ENCODE assay signal across 9 mouse cellular contexts in the genomic region with DNA sequence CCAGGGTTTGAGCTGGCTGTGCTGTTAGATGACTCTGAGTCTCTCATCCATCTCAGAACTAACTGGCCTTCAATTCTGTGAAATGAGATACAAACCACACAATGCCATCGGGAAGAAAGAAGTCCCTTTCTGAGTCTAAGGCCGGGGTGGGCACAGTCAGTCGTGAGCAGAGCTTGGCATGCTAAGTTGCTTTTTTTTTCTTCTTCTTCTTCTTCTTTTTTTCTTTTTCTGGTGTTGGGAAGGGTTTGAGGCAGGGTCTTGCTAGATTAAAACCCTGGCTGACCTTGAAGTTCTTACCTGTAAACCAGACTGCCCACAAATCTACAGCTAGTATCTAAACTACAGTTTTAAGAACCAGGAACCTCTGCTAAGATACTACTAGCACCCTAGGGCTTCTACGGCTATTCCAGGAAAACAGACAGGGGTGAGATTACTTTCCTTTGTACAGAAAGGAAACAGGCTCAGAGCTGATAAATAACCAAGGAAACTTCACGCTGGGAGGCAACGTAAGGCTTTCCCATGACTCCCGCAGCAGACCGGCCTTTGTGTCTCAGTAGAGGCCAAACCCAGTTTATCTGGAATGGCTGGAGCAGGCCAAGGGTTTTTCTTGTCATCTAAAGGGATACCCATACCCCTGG. TPM values are rescaled to one million over a fixed set of nuclear protein-coding genes. Genes with fewer than 3 reads are reported as not detected.
DNase-seq lines count a peak whose midpoint lies in the region; ATAC-seq and TF ChIP-seq lines count a peak whose summit lies in the region.
"Had no signal": no experiment of that assay in that cellular context is flagged by ENCODE, and none has a peak within 500 bp of the region (broad histone marks: within the 10 kb centered on the region; RNA-seq: fewer than 3 reads in every experiment).

No protein-coding gene starts in this region.

- peaks cover 11% of the 10 kb centered on the region for H3K36me3 ChIP-seq in heart, postnatal 0 days (replicated peaks; ENCODE audit: control insufficient read depth, insufficient read depth, low read length)
- no peaks in the 10 kb centered on the region for H3K36me3 ChIP-seq in hindbrain, embryonic 14.5 days (replicated peaks; ENCODE audit: control insufficient read depth, insufficient read depth)
- H3K36me3 ChIP-seq in midbrain, embryonic 13.5 days: peaks cover 2% of the 10 kb centered on the region; the same call in 1 of the 2 replicates

- no peaks in the 10 kb centered on the region for H3K9me3 ChIP-seq in heart, postnatal 0 days (replicated peaks; ENCODE audit: control insufficient read depth, low read length)
- no peaks in the 10 kb centered on the region for H3K9me3 ChIP-seq in hindbrain, embryonic 14.5 days (ENCODE audit: control insufficient read depth, low read length)
- no peaks in the 10 kb centered on the region for H3K9me3 ChIP-seq in midbrain, embryonic 13.5 days

- H3K27me3 ChIP-seq in heart, postnatal 0 days (ENCODE audit: control insufficient read depth, insufficient read depth, low read length): peaks cover 8% of the 10 kb centered on the region; the same call in 1 of the 2 replicates
- peaks cover 6% of the 10 kb centered on the region; the same call in 1 of the 2 replicates for H3K27me3 ChIP-seq in hindbrain, embryonic 14.5 days (ENCODE audit: control insufficient read depth, insufficient read depth, low read length)
- H3K27me3 ChIP-seq in midbrain, embryonic 13.5 days: peaks cover 6% of the 10 kb centered on the region; the same call in 1 of the 2 replicates
- H3K27me3 ChIP-seq: Patski had no signal

- TF ChIP-seq CTCF in heart, postnatal 0 days (IDR thresholded peaks at IDR 0.05; ENCODE audit: low read depth): no peak
- no peak for TF ChIP-seq CTCF in bone marrow macrophage, adult 2 months (IDR thresholded peaks at IDR 0.05; ENCODE audit: low read depth, low read length)

- intact Hi-C loops in heart, postnatal 14 days (cut with DNase I): no loop called here
- intact Hi-C loops in left cerebral cortex, postnatal 4 days (cut with DNase I): loop anchor here (5.0 kb wide), 1 partner anchor 67 kb away; no protein-coding TSS in a partner anchor

- ATAC-seq in heart, postnatal 0 days (ENCODE audit: insufficient read depth, low read depth): peak; percentile 6
- no peak for ATAC-seq in hindbrain, embryonic 14.5 days (ENCODE audit: low FRiP score)
- ATAC-seq in midbrain, embryonic 13.5 days: no peak
- ATAC-seq: Patski had no signal

- H3K9ac ChIP-seq in heart, postnatal 0 days (replicated peaks; ENCODE audit: low read depth, low read length): peak overlapping the region; percentile 46; the same call in 1 of the 2 replicates
- H3K9ac ChIP-seq in hindbrain, embryonic 14.5 days: peak overlapping the region; percentile 51
- H3K9ac ChIP-seq in midbrain, embryonic 13.5 days (replicated peaks): peak overlapping the region; percentile 56

- peak overlapping the region; percentile 41 for H3K4me3 ChIP-seq in heart, postnatal 0 days (ENCODE audit: low read depth, low read length)
- peak overlapping the region; percentile 33 for H3K4me3 ChIP-seq in bone marrow macrophage, adult 2 months (ENCODE audit: insufficient read depth, low read length)
- peak overlapping the region; percentile 29 for H3K4me3 ChIP-seq in hindbrain, embryonic 14.5 days (replicated peaks; ENCODE audit: low read length)
- peak overlapping the region; percentile 32 for H3K4me3 ChIP-seq in midbrain, embryonic 13.5 days (replicated peaks)

- peak; percentile 32 for DNase-seq in heart, postnatal 0 days (ENCODE audit: low spot score)
- no peak for DNase-seq in heart, postnatal 14 days
- peak; percentile 43 for DNase-seq in hindbrain, embryonic 14.5 days (ENCODE audit: low spot score)
- no peak for DNase-seq in left cerebral cortex, postnatal 4 days
- no peak for DNase-seq in layer of hippocampus, adult 9-11 months
- no peak for DNase-seq in layer of hippocampus, adult 9-10 months (ENCODE audit: low spot score)

- TF ChIP-seq EP300 in heart, postnatal 0 days (IDR thresholded peaks at IDR 0.05; ENCODE audit: low read depth): peak; percentile 58; the same call in 1 of the 2 replicates

- WGBS in heart, postnatal 0 days: 25% methylated on average over 8 of the region's 8 CpGs
- WGBS in hindbrain, embryonic 14.5 days: 31% methylated on average over 8 of the region's 8 CpGs
- WGBS in midbrain, embryonic 13.5 days: 39% methylated on average over 8 of the region's 8 CpGs

- TF ChIP-seq POLR2A in bone marrow macrophage, adult 2 months (IDR thresholded peaks at IDR 0.05; ENCODE audit: borderline replicate concordance, low read depth, low read length): no peak

- peak overlapping the region; percentile 73 for H3K4me2 ChIP-seq in heart, postnatal 0 days (ENCODE audit: low read depth, low read length)
- H3K4me2 ChIP-seq in hindbrain, embryonic 14.5 days (replicated peaks): peak overlapping the region; percentile 69
- H3K4me2 ChIP-seq in midbrain, embryonic 13.5 days (replicated peaks): peak overlapping the region; percentile 61

- H3K27ac ChIP-seq in heart, postnatal 0 days (ENCODE audit: low read depth): peak overlapping the region; percentile 63
- H3K27ac ChIP-seq in bone marrow macrophage, adult 2 months (ENCODE audit: insufficient read depth, low read depth, low read length): 0 out of 2 replicates have a peak overlapping the region, but pooled peaks have one; percentile 4
- peak overlapping the region; percentile 32; the same call in 1 of the 2 replicates for H3K27ac ChIP-seq in hindbrain, embryonic 14.5 days
- H3K27ac ChIP-seq in midbrain, embryonic 13.5 days: no peak overlapping the region

- H3K4me1 ChIP-seq in heart, postnatal 0 days (ENCODE audit: control insufficient read depth, insufficient read depth): 0 out of 2 replicates have a peak, but pooled peaks cover 11% of the 10 kb centered on the region
- H3K4me1 ChIP-seq in bone marrow macrophage, adult 2 months (ENCODE audit: control insufficient read depth, insufficient read depth, low read length): peaks cover 10% of the 10 kb centered on the region
- peaks cover 13% of the 10 kb centered on the region; the same call in 1 of the 2 replicates for H3K4me1 ChIP-seq in hindbrain, embryonic 14.5 days (replicated peaks; ENCODE audit: control insufficient read depth, insufficient read depth, low read length)
- peaks cover 19% of the 10 kb centered on the region for H3K4me1 ChIP-seq in midbrain, embryonic 13.5 days (replicated peaks)

RNA-seq across cellular contexts. Expression of gene Galk1, which starts 8.2 kb away (rescaled TPM):
- total RNA-seq in heart, postnatal 0 days (2014; rRNA removed; ENCODE audit: low replicate concordance): 90.4 and 98.3 TPM in 2 replicates
- 86.3 and 88.4 TPM in 2 replicates for polyA plus RNA-seq in heart, postnatal 0 days (2015; fragmentation: Nextera tagmentation; extraction: Ambion mirVana)
- total RNA-seq in heart, postnatal 14 days (2021): 10 to 100 TPM; 18.6 to 19.3 TPM
- polyA plus RNA-seq in bone marrow macrophage, adult 2 months (2012; ENCODE audit: insufficient read depth, insufficient read length, missing spikeins): 12.2 and 14.4 TPM in 2 replicates
- polyA plus RNA-seq in hindbrain, embryonic 14.5 days (2014; fragmentation: Nextera tagmentation; extraction: Ambion mirVana): 48.6 and 54.4 TPM in 2 replicates
- polyA plus RNA-seq in midbrain, embryonic 13.5 days (2015; fragmentation: Nextera tagmentation; extraction: Ambion mirVana): 49.2 and 58.9 TPM in 2 replicates
- 10 to 100 TPM; 36.2 to 37.9 TPM for total RNA-seq in left cerebral cortex, postnatal 4 days (2021)

RNA-seq across cellular contexts. Expression of gene H3f3b, which starts 23.5 kb away (rescaled TPM):
- total RNA-seq in heart, postnatal 0 days (2014; rRNA removed; ENCODE audit: low replicate concordance): 365 and 410 TPM in 2 replicates
- polyA plus RNA-seq in heart, postnatal 0 days (2015; fragmentation: Nextera tagmentation; extraction: Ambion mirVana): 518 and 561 TPM in 2 replicates
- total RNA-seq in heart, postnatal 14 days (2021): 100 to 1,000 TPM; 184 to 193 TPM
- polyA plus RNA-seq in bone marrow macrophage, adult 2 months (2012; ENCODE audit: insufficient read depth, insufficient read length, missing spikeins): 431 and 432 TPM in 2 replicates
- polyA plus RNA-seq in hindbrain, embryonic 14.5 days (2014; fragmentation: Nextera tagmentation; extraction: Ambion mirVana): 1,746 and 2,054 TPM in 2 replicates
- 2,611 and 2,977 TPM in 2 replicates for polyA plus RNA-seq in midbrain, embryonic 13.5 days (2015; fragmentation: Nextera tagmentation; extraction: Ambion mirVana)
- total RNA-seq in left cerebral cortex, postnatal 4 days (2021): 100 to 1,000 TPM; 510 to 587 TPM

RNA-seq across cellular contexts. Expression of gene Unk, which starts 25.8 kb away (rescaled TPM):
- total RNA-seq in heart, postnatal 0 days (2014; rRNA removed; ENCODE audit: low replicate concordance): 23.1 and 26.1 TPM in 2 replicates
- polyA plus RNA-seq in heart, postnatal 0 days (2015; fragmentation: Nextera tagmentation; extraction: Ambion mirVana): 8.4 and 9.5 TPM in 2 replicates
- 10 to 100 TPM; 12.2 to 12.9 TPM for total RNA-seq in heart, postnatal 14 days (2021)
- 24.9 and 28.1 TPM in 2 replicates for polyA plus RNA-seq in bone marrow macrophage, adult 2 months (2012; ENCODE audit: insufficient read depth, insufficient read length, missing spikeins)
- 25.6 and 29.3 TPM in 2 replicates for polyA plus RNA-seq in hindbrain, embryonic 14.5 days (2014; fragmentation: Nextera tagmentation; extraction: Ambion mirVana)
- polyA plus RNA-seq in midbrain, embryonic 13.5 days (2015; fragmentation: Nextera tagmentation; extraction: Ambion mirVana): 41.1 and 43.7 TPM in 2 replicates
- total RNA-seq in left cerebral cortex, postnatal 4 days (2021): 10 to 100 TPM; 38.8 to 42.9 TPM

RNA-seq across cellular contexts. Expression of gene Itgb4, which starts 29.8 kb away (rescaled TPM):
- 1.1 and 1.5 TPM in 2 replicates for total RNA-seq in heart, postnatal 0 days (2014; rRNA removed; ENCODE audit: low replicate concordance)
- 0.85 and 1.1 TPM in 2 replicates for polyA plus RNA-seq in heart, postnatal 0 days (2015; fragmentation: Nextera tagmentation; extraction: Ambion mirVana)
- total RNA-seq in heart, postnatal 14 days (2021): 1 to 10 TPM; 4.3 to 4.5 TPM
- polyA plus RNA-seq in bone marrow macrophage, adult 2 months (2012; ENCODE audit: insufficient read depth, insufficient read length, missing spikeins): 0.23 TPM in 1 of 2 replicates, not detected in the other
- polyA plus RNA-seq in hindbrain, embryonic 14.5 days (2014; fragmentation: Nextera tagmentation; extraction: Ambion mirVana): 1.5 and 1.6 TPM in 2 replicates
- polyA plus RNA-seq in midbrain, embryonic 13.5 days (2015; fragmentation: Nextera tagmentation; extraction: Ambion mirVana): 0.15 and 0.43 TPM in 2 replicates
- total RNA-seq in left cerebral cortex, postnatal 4 days (2021): 1 to 10 TPM; 3.7 to 4.4 TPM

Comparison
In these comparisons a context has a peak if more than half of its experiments do, and no peak if none do; other contexts are left out.
1. DNase-seq: peak in heart, postnatal 0 days (single experiment) and hindbrain, embryonic 14.5 days (single experiment); none in heart, postnatal 14 days (0 of 2), left cerebral cortex, postnatal 4 days (single experiment), layer of hippocampus, adult 9-11 months (single experiment) and layer of hippocampus, adult 9-10 months (single experiment).
2. Peak in every context shown above with its lines, with median percentiles within 50 percentile points of each other: H3K4me2 ChIP-seq, H3K4me3 ChIP-seq and H3K9ac ChIP-seq.